Mouse (Mus musculus) embryonic stem cell, embryonic (primary cell): ENCODE data around the gene Tbc1d5.
"Not testable (repeated sequence)": the region's sequence is repeated elsewhere in the genome, so short reads cannot be mapped to it uniquely, and the experiment has no call there.

Experiments used
- CTCF ChIA-PET, 4 experiments: fragments of 300-600 bp in 2 of 4; fragments of 350-600 bp in 2 of 4; sonication (Branson Sonifier 250); formaldehyde crosslinking; loops; one replicate each; lab custom pipeline; 2022; ENCODE audit warnings: inconsistent platforms in 2 of 4; lab: Charles Lee
- POLR2A ChIA-PET, 4 experiments: fragments of 300-600 bp in 2 of 4; fragments of 350-600 bp in 2 of 4; sonication (Branson Sonifier 250); formaldehyde crosslinking; loops; one replicate each; lab custom pipeline; 2022; ENCODE audit warnings: antibody characterized with exemption in 4 of 4, inconsistent platforms in 1 of 4; lab: Charles Lee

Tbc1d5 gene

DNA sequence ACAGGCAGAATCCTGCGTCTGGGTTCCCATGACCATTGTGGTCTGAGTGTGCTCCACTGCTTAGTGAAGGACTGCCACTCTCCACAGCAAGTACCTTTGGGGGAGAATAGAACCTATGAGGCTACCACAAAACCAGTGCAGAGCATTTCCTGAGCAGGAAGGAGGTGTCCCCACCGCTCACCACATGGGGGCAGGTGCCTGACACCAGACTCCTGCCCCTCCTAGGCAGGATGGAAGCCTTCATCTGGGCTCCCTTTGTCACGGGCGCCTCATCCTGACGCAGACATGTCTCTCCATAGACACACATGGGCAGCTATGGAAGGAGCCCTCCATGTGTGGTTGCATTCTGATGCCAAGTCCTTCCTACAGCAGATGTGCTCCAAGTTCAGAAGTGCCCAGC lies 447.3 kb downstream of the Tbc1d5 start:
- ChIA-PET CTCF (interaction anchor here in 1 of 4 experiments (0.6 kb wide), 1 partner anchor 231 kb away, joined by 7 read pairs; no protein-coding TSS in a partner anchor), POLR2A (interaction anchor here in 1 of 4 experiments (1.3 kb wide), 1 partner anchor 50 kb away, joined by 3 read pairs; no protein-coding TSS in a partner anchor)

DNA sequence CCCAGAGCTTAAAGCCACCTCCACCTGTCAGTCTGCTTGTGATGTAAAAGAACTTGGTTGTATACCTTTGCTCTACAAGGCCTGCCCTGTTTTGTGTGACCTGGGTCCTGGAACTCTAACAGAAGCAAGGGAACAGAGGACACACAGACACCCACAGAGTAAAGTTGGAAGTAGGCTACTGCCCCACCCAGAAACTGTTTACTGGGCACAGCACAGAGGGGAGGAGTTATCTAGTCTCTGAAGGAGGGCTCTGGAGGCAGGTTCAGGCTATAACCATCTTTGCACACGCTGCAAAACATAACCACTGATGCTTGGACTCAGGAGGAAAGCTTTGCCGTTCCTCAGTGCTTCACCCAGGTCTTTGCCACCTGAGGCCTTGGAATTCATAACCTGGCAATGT lies 448.3 kb downstream of the Tbc1d5 start:
- ChIA-PET POLR2A (interaction anchor here in 1 of 4 experiments (1.3 kb wide), 1 partner anchor 51 kb away, joined by 3 read pairs; no protein-coding TSS in a partner anchor), CTCF (no interaction called here)

DNA sequence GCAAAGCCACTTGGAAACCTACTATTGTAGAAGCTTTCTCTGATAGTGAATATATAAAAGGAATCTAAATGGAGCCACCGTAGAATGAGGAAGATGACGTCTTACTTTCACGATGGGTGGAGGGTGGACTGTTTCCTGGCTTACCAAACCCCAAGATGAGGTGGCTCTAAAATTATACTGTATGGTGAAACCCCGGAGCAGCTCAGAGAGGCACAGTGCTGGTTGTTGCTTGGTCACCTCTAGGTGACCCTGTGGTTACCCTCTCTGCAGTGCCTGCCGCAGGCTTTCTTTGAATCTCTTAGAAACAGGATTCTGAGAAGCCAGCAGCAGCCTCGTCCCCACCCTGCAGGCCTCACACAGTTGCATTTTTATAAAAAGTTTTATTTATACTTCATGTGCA lies 449.6 kb downstream of the Tbc1d5 start:
- ChIA-PET POLR2A (interaction anchor here in 1 of 4 experiments (0.6 to 1.3 kb wide), 2 partner anchors 9 to 29 kb away, joined by 4 to 5 read pairs; no protein-coding TSS in a partner anchor), CTCF (no interaction called here)

DNA sequence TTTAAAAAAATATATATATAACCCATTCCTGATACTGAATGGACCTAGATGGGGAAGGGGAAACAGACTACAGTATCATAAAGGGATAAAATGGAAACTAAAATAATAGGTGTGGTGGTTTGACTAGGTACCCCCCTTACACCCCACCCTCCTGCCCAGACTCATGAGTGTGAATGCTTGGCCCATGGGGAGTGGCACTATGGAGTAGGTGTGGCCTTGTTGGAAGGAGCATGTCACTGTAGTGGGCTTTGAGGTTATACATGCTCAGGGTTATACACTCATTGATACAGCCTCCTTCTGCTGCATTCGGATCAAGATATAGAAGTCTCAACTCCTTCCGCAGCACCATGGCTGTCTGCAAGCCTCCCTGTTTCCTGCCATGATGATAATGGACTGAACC lies 450.1 kb downstream of the Tbc1d5 start:
- ChIA-PET POLR2A (interaction anchor here in 1 of 4 experiments (1.3 kb wide), 1 partner anchor 8 kb away, joined by 4 read pairs; no protein-coding TSS in a partner anchor), CTCF (no interaction called here)

DNA sequence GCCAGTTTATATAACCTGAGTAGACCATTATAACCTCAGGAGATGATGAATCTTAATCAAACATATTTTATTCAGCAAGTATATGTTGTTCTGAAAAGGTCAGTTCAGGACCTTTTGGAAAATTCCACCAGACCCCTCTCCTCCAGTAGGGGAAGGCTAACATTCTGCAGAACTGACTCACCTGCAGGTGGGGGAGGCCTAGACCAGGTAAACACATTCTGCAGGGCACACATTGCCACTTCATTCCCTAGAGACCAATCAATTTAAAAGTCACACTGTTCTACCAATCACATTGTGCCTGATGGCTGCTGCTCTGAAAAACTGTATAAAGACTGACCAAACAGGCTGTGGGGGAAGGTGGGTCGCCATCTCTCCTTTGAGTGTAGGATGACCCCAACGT lies 452.9 kb downstream of the Tbc1d5 start:
- POLR2A ChIA-PET = no interaction called here
- CTCF ChIA-PET = no interaction called here

DNA sequence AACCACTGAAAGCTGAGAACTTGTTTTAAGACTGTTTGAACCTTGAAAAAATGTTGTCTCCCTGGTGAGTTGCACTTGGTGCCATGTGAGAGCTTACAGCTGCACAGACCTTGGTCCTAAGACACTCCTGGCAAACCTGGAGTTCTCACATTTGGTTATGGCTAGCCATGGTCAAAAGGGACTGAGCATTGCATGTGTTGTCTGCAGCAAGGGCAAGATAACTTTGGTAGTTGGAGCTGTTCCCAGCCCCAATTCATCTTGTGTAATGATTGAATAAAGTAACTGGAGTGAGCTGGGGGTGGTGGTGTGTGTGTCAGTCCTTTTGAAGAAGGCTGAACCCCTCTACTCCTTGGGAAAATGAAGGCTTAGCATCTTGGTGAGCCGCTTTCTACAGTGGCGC lies 454.8 kb downstream of the Tbc1d5 start:
- POLR2A ChIA-PET = no interaction called here
- CTCF ChIA-PET = interaction anchor here in 1 of 4 experiments (0.6 kb wide), 1 partner anchor 45 kb away, joined by 3 read pairs; no protein-coding TSS in a partner anchor

DNA sequence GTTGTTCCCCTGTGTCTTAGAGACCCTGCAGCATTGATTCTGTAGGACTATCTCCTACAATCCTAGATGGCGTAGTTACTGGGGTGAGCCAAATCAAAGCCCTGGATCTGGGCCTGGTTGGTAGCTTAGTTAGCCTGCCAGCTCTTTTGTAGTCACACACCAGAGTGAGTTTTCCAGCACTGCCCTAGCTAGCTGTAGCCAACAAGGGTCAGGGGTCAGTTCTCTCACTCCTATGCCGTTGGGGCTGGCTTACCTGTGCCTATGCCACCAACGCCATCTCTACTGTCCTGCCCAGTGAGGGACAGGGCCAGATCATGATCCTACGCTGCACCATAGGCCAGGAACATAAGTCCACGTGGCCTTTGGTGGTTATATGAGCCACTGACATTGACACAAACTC lies 461.6 kb downstream of the Tbc1d5 start:
- ChIA-PET CTCF (no interaction called here), POLR2A (no interaction called here)

DNA sequence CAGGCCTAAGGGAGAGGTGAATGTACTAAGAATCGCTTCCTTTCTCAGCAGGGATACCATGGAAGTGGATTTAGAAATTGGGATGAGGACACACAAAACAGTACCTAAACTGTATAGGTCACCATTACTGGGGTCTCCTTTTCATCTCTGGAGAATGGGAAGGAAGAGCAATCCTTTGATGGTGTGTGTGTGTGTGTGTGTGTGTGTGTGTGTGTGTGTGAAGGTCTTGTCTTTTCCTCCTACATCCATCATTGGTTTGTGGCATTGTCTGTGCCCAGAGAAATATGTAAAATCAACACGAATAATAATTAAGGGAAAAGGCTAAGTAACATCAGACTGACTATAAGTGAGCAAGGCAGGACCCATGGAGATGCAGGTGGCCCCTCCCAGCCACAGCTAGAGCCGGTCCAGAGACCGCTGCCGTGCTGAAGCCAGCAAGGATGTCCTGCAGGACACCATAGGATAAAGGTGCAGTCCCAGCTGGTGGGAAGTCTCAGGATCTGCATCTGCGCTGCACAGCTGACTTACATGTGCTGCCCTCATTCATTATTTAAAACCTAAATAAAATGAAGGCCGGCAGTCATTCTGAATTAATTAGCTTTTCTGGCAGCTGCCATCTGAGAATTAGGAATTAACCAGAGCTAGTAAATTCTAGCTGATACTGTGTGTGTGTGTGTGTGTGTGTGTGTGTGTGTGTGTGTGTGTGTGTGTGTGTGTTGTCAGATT lies 468.5 kb downstream of the Tbc1d5 start:
- POLR2A ChIA-PET = interaction anchor here in 1 of 4 experiments (0.6 kb wide), 1 partner anchor 10 kb away, joined by 8 read pairs; no protein-coding TSS in a partner anchor
- CTCF ChIA-PET = interaction anchor here in 1 of 4 experiments (0.6 kb wide), 1 partner anchor 125 kb away, joined by 3 read pairs; no protein-coding TSS in a partner anchor

DNA sequence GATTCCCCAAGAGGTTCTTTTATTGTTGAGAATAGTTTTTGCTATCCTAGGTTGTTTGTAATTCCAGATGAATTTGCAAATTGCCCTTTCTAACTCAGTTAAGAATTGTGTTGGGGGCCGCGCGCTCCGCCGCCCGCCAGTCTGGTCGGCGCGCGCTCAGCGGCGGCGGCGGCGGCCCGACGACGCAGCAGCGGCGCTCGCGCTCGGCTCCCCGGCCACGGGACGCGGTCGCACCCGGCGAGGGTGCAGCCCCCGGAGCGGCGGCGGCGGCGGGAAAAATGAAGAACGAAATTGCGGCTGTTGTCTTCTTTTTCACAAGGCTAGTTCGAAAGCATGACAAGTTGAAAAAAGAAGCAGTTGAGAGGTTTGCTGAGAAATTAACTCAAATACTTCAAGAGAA lies 480.7 kb downstream of the Tbc1d5 start:
- POLR2A ChIA-PET, CTCF ChIA-PET: not testable (repeated sequence)

DNA sequence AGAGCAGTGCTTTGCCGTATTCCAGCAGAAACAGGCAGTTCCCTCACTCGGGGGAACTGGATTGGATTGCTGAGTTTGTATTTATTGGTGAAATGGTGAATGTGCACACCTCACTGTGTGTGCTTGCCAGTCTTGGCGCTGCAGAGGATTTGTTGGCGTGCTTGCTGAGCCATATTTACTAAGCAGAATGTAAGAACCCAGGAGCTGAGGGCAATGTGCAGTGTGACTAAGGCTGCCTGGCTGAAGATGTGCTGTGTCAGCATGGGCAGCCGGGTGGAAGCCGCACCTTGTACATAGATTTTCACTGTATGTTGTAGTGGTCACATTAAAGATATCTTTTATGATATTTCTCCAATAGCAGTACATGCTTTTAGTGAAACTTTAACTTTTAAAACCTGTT lies 491.0 kb downstream of the Tbc1d5 start:
- ChIA-PET POLR2A (no interaction called here), CTCF (no interaction called here)

DNA sequence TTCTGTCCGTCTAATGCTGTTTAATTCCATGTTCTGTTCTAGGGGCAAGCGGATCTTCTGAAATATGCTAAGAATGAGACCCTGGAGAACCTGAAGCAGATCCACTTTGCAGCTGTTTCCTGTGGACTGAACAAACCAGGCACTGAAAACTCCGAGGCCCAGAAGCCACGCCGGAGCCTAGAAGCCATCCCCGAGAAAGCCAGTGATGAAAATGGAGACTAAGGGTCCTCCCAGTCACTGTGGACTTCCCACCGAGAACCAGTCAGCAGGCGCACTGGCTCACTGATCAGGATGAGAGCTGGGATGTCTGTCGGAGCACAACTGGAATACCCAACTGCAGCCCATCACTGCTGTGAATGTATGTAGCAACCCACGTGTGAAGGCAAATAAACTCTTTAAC lies 491.5 kb downstream of the Tbc1d5 start:
- ChIA-PET CTCF (no interaction called here), POLR2A (no interaction called here)

DNA sequence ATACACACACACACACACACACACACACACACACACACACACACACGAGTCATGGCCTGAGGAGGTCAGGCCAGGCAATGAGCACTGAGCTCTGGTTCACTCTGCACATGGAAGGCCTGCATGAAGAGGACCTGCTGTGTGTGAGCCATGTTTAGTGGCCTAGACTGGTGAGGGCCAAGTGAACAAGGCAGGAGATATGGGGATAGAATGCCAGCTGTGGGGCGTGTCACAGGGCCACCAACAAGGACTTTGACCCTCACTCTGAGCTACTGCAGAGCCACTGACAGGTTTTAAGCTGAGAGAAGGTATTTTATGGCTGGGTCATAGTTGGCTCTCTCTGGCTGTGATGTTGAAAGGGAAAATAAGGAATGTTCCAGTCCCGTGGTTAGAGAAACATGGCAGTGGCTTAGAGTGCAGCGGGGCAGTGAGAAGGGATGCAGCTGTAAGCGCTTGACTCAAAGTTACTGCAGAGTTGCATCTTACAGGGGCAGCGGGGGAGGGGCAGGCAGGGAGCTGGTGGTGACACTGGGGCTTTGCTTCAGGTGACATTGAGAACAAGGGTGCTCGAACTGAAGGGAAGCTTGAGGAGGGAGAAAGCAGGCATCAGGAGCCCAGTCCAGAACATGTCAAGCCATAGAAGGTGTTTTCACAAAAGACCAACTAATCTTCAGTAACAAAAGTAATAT lies 494.0 kb downstream of the Tbc1d5 start:
- ChIA-PET CTCF (no interaction called here), POLR2A (interaction anchor here in 1 of 4 experiments (0.7 kb wide), 1 partner anchor 56 kb away, joined by 3 read pairs; no protein-coding TSS in a partner anchor)
